Mouse (Mus musculus): ENCODE data around the gene Nup43. TPM values are rescaled to one million over a fixed set of nuclear protein-coding genes. Genes with fewer than 3 reads are reported as not detected.
A peak's percentile ranks its signal among the peaks of the same experiment; 100 is the strongest.
"Not testable (repeated sequence)": the region's sequence is repeated elsewhere in the genome, so short reads cannot be mapped to it uniquely, and the experiment has no call there.

Nup43 gene
- 25.8 and 26.9 TPM in 2 replicates for total RNA-seq (2017)

DNA sequence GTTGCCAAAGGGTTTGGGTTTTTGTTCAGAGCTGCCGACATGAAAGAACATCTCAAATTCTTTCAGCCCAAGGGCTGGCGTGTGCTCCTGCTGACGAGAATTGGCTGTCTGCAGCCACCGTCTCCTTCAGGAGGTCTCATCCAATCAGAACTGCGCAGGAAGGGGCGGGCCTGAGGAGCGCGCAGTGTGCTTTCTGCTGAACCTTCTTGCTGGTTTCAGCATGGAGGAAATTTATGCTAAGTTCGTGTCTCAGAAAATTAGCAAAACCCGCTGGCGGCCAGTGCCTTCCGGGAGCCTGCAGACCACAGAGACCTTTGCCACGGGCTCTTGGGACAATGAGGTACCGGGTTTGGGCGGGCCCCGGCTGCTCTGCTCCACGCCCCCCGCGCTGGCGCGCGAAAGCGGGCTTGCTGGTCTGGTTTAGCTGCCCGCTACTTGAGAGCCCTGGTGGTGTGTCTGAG lies at the start of gene Nup43:
Nup43 (plus strand) TSS at position 162 of the 461 bp plus-strand sequence.
- ATAC-seq (replicated peaks in 1 of 2; ENCODE audit: insufficient read depth in 1 of 2, low FRiP score in 2 of 2, low TSS enrichment in 1 of 2, low read depth in 1 of 2, poor library complexity in 2 of 2, severe bottlenecking in 2 of 2), result peak; percentile 83 to 85

DNA sequence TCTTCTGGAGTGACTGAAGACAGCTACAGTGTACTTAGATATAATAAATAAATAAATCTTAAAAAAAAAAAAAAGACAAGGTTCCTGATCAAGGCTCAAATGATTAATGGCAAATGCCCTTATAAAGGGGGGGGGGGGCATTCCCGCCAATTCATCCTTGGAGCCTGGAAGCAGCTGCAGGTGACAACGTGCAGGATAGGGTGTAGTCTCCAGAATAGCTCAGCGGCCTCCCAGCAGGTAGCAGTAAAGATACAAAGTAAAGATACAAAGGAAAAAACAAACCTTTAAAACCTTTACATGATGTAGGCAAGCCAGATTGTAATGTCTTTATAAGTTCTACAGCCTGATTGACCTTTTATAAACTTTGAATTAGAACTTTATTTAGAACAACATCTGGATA lies 49.7 kb upstream of the Nup43 start:
- not testable (repeated sequence) for ATAC-seq (replicated peaks in 1 of 2; ENCODE audit: insufficient read depth in 1 of 2, low FRiP score in 2 of 2, low TSS enrichment in 1 of 2, low read depth in 1 of 2, poor library complexity in 2 of 2, severe bottlenecking in 2 of 2)

DNA sequence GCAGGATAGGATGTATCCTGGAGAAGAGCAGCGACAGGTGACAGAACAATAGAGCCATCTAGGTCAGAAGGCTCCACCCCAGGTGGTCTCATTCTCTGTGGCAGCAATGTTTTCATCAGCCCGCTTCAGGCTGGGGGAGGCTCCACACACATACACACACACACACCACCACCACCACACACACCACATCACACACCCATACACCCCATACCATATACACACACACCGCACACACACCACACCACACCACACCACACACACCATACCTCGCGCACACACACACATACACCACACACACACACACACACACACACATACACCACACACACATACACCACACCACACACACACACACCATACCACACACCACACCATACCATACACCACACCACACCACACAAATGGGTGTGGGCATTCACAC lies 47.5 kb upstream of the Nup43 start:
- no peak for ATAC-seq (replicated peaks in 1 of 2; ENCODE audit: insufficient read depth in 1 of 2, low FRiP score in 2 of 2, low TSS enrichment in 1 of 2, low read depth in 1 of 2, poor library complexity in 2 of 2, severe bottlenecking in 2 of 2)

DNA sequence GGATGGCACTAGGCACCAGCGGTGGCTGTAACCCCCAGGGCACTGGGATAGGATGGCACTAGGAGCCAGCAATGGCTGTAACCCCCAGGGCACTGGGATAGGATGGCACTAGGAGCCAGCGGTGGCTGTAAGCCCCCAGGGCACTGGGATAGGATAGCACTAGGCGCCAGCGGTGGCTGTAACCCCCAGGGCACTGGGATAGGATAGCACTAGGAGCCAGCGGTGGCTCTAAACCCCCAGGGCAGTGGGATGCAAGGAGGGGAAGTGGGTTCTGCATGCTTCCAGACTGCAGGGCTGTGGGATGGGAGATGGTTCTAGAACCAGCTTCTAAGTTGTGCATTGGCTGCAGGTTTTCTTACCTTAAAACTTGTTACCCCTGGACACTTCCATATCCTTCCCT lies 46.6 kb upstream of the Nup43 start:
- ATAC-seq (replicated peaks in 1 of 2; ENCODE audit: insufficient read depth in 1 of 2, low FRiP score in 2 of 2, low TSS enrichment in 1 of 2, low read depth in 1 of 2, poor library complexity in 2 of 2, severe bottlenecking in 2 of 2), result no peak

DNA sequence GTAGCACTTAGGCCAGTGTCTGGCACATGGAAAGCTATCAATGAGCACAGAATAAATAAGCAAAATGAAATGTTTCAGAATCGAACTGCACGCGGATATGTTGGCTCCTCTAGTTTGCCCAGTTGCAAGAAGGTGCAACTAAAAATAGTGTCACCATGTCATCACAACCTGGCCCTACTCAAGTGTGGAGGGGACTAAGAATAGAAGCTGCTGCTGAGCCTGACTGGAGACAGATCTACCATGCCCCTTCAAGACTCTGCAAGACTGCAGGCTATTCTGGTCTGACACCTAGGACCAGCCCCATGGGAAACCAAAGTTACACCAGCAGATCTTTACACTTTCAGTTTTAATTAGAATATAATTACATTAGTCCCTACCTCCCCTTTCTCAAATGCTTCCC lies 44.9 kb upstream of the Nup43 start:
- ATAC-seq (replicated peaks in 1 of 2; ENCODE audit: insufficient read depth in 1 of 2, low FRiP score in 2 of 2, low TSS enrichment in 1 of 2, low read depth in 1 of 2, poor library complexity in 2 of 2, severe bottlenecking in 2 of 2), result no peak

DNA sequence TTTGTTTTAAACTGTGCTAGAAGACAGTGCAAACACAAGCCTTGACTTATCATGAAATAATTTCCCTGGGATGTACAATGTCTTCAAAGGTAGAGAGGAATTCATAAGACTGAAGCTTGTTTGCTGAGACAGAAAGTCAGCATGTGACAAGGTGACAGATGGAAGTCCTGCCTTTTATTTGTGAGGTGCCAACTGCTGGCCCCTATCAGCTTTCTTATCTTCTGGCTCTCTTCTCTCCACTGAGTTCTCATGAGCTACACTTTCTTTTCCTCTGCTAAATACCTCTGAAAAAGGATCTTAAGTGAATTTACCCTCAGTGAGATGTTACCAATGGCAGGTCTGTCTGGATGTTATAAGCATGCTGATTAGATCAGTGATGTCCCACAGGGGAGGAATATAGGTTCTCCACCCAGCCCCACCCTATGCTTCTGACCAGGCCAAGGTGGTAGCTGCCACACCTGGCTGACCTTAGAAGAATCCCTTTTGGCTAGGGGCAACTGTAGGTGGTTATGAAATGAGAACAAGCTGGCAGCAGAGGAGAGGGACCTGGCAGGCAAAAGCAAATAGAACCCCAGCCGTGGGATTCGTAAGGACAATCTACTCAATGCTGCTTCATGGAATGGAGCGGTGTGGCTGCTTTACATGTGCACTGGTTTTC lies 43.3 kb upstream of the Nup43 start:
- ATAC-seq (replicated peaks in 1 of 2; ENCODE audit: insufficient read depth in 1 of 2, low FRiP score in 2 of 2, low TSS enrichment in 1 of 2, low read depth in 1 of 2, poor library complexity in 2 of 2, severe bottlenecking in 2 of 2), result no peak

DNA sequence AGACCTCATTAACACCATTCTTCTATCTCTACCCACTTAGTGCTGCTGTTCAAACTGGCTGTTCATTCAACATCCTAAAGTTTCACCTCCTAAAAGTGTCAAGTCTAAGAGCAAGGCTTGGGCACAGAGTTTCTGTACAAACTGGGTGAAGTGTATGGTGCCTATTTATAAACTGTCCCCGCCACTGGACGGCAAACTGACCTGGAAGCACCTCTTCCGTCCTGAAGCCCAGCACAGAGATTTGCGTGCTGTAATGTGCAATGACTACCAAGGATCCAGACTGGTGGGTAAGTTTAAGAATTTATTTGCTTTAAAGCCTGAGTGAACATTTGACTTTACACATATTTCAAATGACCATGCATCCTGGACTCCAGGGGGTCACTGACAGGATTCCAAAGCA lies 38.2 kb upstream of the Nup43 start:
- ATAC-seq (replicated peaks in 1 of 2; ENCODE audit: insufficient read depth in 1 of 2, low FRiP score in 2 of 2, low TSS enrichment in 1 of 2, low read depth in 1 of 2, poor library complexity in 2 of 2, severe bottlenecking in 2 of 2), result no peak

DNA sequence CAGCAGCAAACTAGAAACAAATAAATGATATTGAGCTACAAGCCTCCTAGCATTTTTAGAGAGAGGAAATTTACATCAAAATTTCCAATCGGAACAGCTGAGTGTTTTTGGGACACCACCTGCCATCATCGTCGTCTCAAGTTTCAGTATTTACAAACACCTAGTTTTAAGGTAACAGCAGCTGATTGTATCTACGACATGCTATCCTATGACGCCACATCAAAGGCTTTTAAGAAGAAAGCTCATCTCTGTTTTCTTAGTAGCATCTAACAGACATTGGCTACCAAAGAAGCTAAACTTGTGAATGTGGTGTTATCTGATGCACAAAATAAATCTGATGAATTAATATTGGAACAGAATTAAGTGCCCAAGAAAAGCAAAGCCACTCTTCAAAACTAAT lies 37.0 kb upstream of the Nup43 start:
- no peak for ATAC-seq (replicated peaks in 1 of 2; ENCODE audit: insufficient read depth in 1 of 2, low FRiP score in 2 of 2, low TSS enrichment in 1 of 2, low read depth in 1 of 2, poor library complexity in 2 of 2, severe bottlenecking in 2 of 2)

DNA sequence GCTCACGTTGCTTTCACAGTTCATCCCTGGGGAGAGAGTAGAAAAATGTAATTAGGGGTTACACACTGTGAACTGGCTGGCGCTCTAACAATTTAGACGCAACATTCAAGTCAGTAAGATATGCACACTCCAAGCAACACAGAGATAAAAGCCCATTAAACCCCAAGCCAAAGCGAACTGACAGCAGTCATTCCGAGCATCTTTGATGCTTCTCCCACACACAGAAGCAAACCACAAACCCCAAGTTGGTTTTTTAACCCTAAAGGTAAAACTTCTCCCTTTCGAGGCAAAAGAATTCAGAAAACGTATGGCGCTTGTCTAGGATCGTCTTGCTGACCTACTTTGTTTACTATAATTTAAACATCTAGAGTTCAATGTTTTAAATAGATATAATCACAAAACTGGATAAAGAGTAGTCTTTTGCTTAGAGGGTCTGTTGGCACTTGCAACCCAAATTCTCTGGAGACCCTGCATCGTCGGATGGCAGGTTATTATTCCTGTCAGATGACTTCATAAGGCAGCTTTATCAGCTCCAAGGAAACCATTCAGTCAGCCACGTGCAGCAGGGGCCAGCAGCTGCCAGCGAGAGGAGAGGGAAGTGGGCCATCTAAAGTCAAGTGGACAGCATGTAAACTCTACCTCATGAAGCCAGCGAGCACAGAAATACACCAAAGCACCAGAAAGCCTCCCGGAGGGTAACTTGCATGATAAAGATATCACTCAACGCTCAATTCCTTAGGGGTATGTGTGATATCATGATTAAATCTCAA lies 36.2 kb upstream of the Nup43 start:
- no peak for ATAC-seq (replicated peaks in 1 of 2; ENCODE audit: insufficient read depth in 1 of 2, low FRiP score in 2 of 2, low TSS enrichment in 1 of 2, low read depth in 1 of 2, poor library complexity in 2 of 2, severe bottlenecking in 2 of 2)

DNA sequence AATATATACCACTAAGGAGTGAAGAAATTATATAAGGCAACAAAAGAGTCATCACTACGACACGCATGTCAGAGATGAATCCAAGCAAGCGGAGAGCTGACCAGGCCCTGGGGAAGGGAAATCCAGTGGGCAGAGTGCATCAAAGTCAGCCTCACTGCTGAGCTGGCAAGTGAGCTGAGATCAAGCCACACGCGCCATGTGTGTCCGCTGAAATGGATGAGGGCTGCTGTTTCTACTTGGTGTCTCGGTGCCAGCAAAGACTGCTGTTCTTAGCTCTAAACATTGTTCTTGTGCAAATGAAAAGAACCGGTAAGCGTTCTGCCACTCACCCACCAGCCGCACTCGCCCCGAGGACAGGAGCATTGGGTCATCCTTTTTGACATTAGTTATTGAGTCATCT lies 26.9 kb upstream of the Nup43 start:
- no peak for ATAC-seq (replicated peaks in 1 of 2; ENCODE audit: insufficient read depth in 1 of 2, low FRiP score in 2 of 2, low TSS enrichment in 1 of 2, low read depth in 1 of 2, poor library complexity in 2 of 2, severe bottlenecking in 2 of 2)

DNA sequence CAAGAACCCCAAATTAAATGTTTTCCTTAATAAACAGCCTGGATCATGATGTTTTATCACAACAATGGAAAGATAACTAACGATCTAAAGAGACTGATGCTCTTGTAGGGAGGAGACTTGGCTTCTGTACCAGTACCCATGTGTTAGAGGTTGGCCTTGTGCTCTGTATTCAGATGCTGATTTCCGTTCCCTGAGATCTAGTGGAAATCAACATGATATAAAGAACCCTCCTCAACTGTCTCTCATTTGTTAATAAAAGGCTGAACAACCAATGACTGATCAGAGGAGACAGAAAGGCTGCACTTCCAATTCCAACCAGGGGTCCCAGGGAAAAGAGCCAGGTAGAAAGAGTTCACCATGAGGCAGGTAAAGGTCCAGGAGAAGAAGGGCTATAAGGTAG lies 21.4 kb upstream of the Nup43 start:
- no peak for ATAC-seq (replicated peaks in 1 of 2; ENCODE audit: insufficient read depth in 1 of 2, low FRiP score in 2 of 2, low TSS enrichment in 1 of 2, low read depth in 1 of 2, poor library complexity in 2 of 2, severe bottlenecking in 2 of 2)

DNA sequence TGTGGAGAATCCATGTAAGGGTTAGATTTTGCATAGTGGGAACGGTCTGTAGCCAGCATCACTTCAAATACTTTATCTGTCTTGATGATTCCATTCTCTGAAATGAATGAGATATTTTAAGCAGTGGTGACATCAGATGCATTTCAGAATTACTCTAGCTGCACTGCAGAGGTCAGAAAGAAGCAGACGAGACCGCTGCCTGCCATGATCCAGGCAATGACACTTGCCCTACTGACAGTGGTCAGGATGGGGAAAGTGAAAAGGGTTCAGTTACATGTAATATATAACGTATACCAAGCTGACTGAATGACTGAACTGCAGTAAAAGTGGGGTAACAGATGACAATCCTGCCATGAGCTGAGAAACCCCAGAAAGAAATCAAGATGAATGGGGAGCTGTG lies 18.2 kb upstream of the Nup43 start:
- no peak for ATAC-seq (replicated peaks in 1 of 2; ENCODE audit: insufficient read depth in 1 of 2, low FRiP score in 2 of 2, low TSS enrichment in 1 of 2, low read depth in 1 of 2, poor library complexity in 2 of 2, severe bottlenecking in 2 of 2)

DNA sequence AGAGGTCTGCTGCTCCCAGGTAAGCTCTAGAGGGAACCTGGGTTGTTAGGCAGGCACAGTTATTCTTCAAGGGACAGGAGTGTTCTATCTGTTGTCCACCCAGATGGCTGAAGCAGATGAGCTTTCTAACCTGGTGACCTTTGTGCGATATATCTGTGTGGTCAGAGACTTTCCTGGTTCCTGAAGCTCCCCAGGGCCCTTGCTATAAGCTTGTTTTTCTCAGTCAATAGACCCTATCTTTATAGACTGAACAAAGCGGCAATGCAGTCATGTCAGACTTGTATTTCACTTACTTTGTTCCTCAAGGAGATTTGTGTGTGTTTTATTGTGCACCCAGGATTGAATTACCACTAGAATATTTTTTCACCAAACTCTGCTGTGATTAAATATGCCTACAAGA lies 16.2 kb upstream of the Nup43 start:
- no peak for ATAC-seq (replicated peaks in 1 of 2; ENCODE audit: insufficient read depth in 1 of 2, low FRiP score in 2 of 2, low TSS enrichment in 1 of 2, low read depth in 1 of 2, poor library complexity in 2 of 2, severe bottlenecking in 2 of 2)

DNA sequence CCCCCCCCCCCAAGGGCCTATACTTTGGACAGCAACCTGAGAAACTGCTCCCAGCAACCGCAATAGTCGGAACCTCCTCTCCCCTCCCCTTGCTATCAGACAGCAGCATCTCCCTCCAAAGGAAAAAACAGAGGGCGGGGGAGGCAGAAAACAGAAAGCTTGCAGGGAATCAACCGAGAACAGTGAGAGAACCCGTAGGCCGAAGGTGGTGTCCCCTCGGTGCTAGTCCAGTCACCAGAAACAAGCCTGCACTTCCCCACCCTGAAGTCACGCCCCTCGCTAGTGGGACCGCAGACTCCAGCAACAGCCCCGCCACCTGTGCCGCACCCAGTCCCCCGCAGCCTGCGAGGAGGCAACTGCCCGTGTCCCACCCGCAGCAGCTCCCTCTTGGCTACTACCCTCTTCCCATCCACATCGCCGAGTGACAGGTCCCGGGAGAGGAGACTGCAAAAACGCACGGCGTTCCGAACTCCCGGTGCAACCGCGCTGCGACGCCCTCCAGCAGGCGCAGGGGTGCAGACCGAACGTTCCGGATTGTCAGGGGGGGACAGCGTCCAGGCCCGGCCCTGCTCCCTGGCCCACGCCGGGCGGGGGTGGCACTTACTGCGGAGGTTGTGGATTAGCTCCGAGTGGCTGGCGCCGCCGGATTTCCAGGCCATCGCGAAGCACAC lies 4.7 kb upstream of the Nup43 start:
- ATAC-seq (replicated peaks in 1 of 2; ENCODE audit: insufficient read depth in 1 of 2, low FRiP score in 2 of 2, low TSS enrichment in 1 of 2, low read depth in 1 of 2, poor library complexity in 2 of 2, severe bottlenecking in 2 of 2), result peak; percentile 53 to 59

DNA sequence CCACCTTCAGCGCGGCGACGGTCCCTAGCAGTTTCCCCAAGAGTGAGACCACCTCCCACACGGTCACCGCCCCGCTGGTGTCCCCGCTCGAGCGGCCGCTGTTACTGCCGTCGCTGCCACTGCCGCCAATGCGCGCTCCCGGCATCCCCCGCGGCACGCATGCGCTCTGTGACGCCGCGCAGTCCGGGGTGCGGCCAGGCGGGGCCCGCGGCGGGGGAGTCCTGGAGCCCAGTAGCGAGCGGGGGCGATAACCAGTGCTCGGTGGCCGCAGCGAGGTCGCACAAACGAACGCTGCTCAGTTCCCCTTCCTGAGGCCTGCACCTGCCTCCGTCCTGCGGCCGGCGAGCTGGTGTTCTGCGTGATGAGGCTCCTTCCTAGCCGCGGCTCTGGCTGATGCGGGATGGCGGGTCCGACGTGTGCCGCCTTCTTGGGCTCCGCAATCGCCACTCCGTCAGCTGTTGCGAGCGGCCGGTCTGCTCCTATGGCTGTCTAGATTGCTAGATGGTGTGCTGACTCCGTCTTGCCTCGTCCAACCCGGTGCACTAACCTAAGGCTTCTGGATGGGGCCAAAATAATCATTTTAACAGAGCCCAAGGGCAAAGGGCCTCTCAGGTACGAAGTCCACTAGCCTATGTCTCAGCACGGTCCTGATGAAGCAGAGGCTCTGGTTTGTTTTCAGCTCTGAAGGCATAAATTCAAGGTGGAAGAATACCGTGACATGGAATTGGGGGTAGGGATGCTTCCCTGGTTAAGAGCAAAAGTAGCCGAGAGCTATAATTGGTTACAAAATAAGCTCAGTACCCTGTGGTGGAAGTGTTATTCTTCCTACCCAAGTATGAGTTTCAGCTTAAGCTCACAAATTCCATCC lies 3.9 kb upstream of the Nup43 start:
- peak; percentile 37 to 59 for ATAC-seq (replicated peaks in 1 of 2; ENCODE audit: insufficient read depth in 1 of 2, low FRiP score in 2 of 2, low TSS enrichment in 1 of 2, low read depth in 1 of 2, poor library complexity in 2 of 2, severe bottlenecking in 2 of 2)

DNA sequence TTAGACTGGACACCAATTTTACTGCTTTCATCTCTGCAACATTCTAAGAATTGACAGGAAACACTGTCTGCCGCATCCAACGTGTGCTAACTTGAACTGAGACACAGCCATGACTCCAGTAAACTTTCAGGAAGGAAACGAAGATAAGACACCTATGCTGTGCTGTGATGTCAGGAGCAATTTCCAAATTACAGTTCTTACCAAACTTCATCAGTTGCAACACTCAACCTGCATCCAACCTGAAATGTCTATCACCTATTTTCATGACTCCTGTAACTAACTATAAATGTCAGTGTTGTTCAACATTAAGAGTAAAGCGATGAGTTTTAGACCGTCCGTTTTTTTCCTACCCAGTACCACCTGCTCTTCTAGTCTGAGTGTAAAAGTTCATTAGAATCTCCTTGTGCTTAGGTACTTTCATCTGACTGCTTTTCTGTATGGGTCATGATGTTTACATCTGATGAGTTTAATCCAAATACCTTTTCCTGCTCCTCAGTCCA lies 3.2 kb upstream of the Nup43 start:
- ATAC-seq (replicated peaks in 1 of 2; ENCODE audit: insufficient read depth in 1 of 2, low FRiP score in 2 of 2, low TSS enrichment in 1 of 2, low read depth in 1 of 2, poor library complexity in 2 of 2, severe bottlenecking in 2 of 2), result peak in 1 of 2 experiments; percentile 7; a peak in 1 of 4 replicates

DNA sequence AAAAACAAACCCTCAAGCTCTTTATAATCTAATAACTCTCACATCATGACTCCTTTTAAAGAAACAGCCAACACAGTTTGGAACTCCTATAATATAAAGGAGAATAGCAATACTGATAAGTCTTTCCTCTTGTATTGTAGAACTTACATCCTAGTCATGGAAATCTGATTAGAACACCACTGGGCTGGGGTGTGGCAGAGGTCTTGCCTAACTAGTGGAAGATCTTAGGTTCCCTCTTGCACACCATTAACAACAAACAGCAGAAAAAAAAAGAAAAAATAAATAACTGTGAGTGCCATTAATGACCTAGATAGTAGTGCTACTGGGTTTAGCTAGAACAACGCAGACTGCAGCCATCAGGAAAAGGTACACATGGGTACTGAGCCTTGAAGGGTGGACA lies 2.4 kb upstream of the Nup43 start:
- no peak for ATAC-seq (replicated peaks in 1 of 2; ENCODE audit: insufficient read depth in 1 of 2, low FRiP score in 2 of 2, low TSS enrichment in 1 of 2, low read depth in 1 of 2, poor library complexity in 2 of 2, severe bottlenecking in 2 of 2)

Measured in hematopoietic stem cell, adult 5-6 weeks (primary cell).